Mouse (Mus musculus): Measurements from ENCODE around the gene Phf12.

The Phf12 gene

GRCm38 (mm10) chr11:78069646-78070045 lies 87.1 kb downstream of the Phf12 start:
- in situ Hi-C loops (cut with MboI, MseI), result loop anchor here (5.0 to 10.0 kb wide), 2 partner anchors 58 to 685 kb away; partner anchors contain the start of gene Ccnq (in 1 of the 2)

GRCm38 (mm10) chr11:78071938-78072337 lies 89.4 kb downstream of the Phf12 start:
- in situ Hi-C loops (cut with MboI, MseI), result loop anchor here (5.0 to 10.0 kb wide), 2 partner anchors 55 to 683 kb away; partner anchors contain the start of gene Ccnq (in 1 of the 2)

GRCm38 (mm10) chr11:78072425-78073130 lies 90.0 kb downstream of the Phf12 start:
- in situ Hi-C loops (cut with MboI, MseI), result loop anchor here (5.0 to 10.0 kb wide), 2 partner anchors 55 to 682 kb away; partner anchors contain the start of gene Ccnq (in 1 of the 2)

- in situ Hi-C loops (cut with MboI, MseI), result loop anchor here (5.0 to 10.0 kb wide), 2 partner anchors 54 to 681 kb away; partner anchors contain the start of gene Ccnq (in 1 of the 2)
Observed at GRCm38 (mm10) chr11:78073577-78074276, 91.2 kb downstream of the Phf12 start.

- in situ Hi-C loops (cut with MboI, MseI), result loop anchor here (5.0 to 10.0 kb wide), 2 partner anchors 53 to 681 kb away; partner anchors contain the start of gene Ccnq (in 1 of the 2)
Observed at GRCm38 (mm10) chr11:78074277-78074652, 91.7 kb downstream of the Phf12 start.

- in situ Hi-C loops (cut with MboI, MseI), result loop anchor here (5.0 to 10.0 kb wide), 2 partner anchors 53 to 680 kb away; partner anchors contain the start of gene Ccnq (in 1 of the 2)
Observed at GRCm38 (mm10) chr11:78074666-78075065, 92.1 kb downstream of the Phf12 start.

All from T-helper 17 cell (primary cell).